Mouse (Mus musculus) neural tube, embryonic 14.5 days (tissue): ENCODE data around the gene Capn11. TPM values are rescaled to one million over a fixed set of nuclear protein-coding genes. Genes with fewer than 3 reads are reported as not detected.

Experiments used
- ATAC-seq: fragments of 200-750 bp; cut with Nextera tagmentation; 2 replicates; pipeline ENCODE4 v1.8.0; 2017; ENCODE audit warnings: low read depth, mild to moderate bottlenecking, moderate TSS enrichment, moderate library complexity
- H3K27ac ChIP-seq: fragments of 300-500 bp; sonication (generic); 2 replicates; pipeline ENCODE4 v1.5.1; 2014; ENCODE audit warnings: low read depth, mild to moderate bottlenecking, control low read depth, low read length, moderate library complexity, mixed read lengths
- H3K27me3 ChIP-seq: fragments of 300-500 bp; sonication (generic); 2 replicates; pipeline ENCODE4 v1.6.1; 2014; ENCODE audit warnings: low read length; ENCODE audit not compliant: control insufficient read depth, insufficient read depth
- H3K36me3 ChIP-seq: fragments of 300-500 bp; sonication (generic); 2 replicates; pipeline ENCODE4 v1.6.1; 2014; ENCODE audit warnings: low read length, mixed read lengths; ENCODE audit not compliant: control insufficient read depth, insufficient read depth
- H3K4me1 ChIP-seq: fragments of 300-500 bp; sonication (generic); 2 replicates; pipeline ENCODE4 v1.6.1; 2014; ENCODE audit warnings: low read length; ENCODE audit not compliant: control insufficient read depth, insufficient read depth
- H3K4me2 ChIP-seq: fragments of 300-500 bp; sonication (generic); 2 replicates; pipeline ENCODE4 v1.6.1; 2014; ENCODE audit warnings: mild to moderate bottlenecking, low read depth, low read length, control low read depth
- H3K4me3 ChIP-seq: fragments of 300-500 bp; sonication (generic); 2 replicates; pipeline ENCODE4 v1.5.1; 2014; ENCODE audit warnings: low read depth, low read length, control low read depth, mixed read lengths
- H3K9ac ChIP-seq: fragments of 300-500 bp; sonication (generic); replicated peaks from 2 replicates; pipeline ENCODE4 v1.6.1; 2014; ENCODE audit warnings: low read depth, mild to moderate bottlenecking, control low read depth, low read length, mixed read lengths
- H3K9me3 ChIP-seq: fragments of 300-500 bp; sonication (generic); 2 replicates; pipeline ENCODE4 v1.6.1; 2016; ENCODE audit warnings: low read length; ENCODE audit not compliant: control insufficient read depth
- WGBS: fragments of 180-500 bp; shearing (Covaris S2); extraction: QIAGEN DNeasy Blood & Tissue Kit; methylation state at CpG from one replicate; pipeline ENCODE4 v1.1.7; 2014; 5-methylcytosine and 5-hydroxymethylcytosine counted together
- polyA plus RNA-seq: library from polyadenylated mRNA; unstranded; fragments of >200 nt; fragmentation: Nextera tagmentation; extraction: Ambion mirVana; gene quantifications from 2 replicates; pipeline ENCODE4 v1.2.1, GENCODE M21; 2014

The Capn11 gene
- polyA plus RNA-seq, 1 experiment from 2014 or later: not detected

- H3K4me2 ChIP-seq: no peak overlapping the region
- H3K27ac ChIP-seq: no peak overlapping the region
- no peak for ATAC-seq
- H3K27me3 ChIP-seq: no peaks in the 10 kb centered on the region
- WGBS: 88% methylated on average over 8 of the region's 8 CpGs
- H3K4me3 ChIP-seq: no peak overlapping the region
- H3K4me1 ChIP-seq: no peaks in the 10 kb centered on the region
- no peaks in the 10 kb centered on the region for H3K36me3 ChIP-seq
- H3K9ac ChIP-seq: no peak overlapping the region
- no peaks in the 10 kb centered on the region for H3K9me3 ChIP-seq
Observed at GRCm38 (mm10) chr17:45612008-45612407, 47.1 kb downstream of the Capn11 start.

DNA sequence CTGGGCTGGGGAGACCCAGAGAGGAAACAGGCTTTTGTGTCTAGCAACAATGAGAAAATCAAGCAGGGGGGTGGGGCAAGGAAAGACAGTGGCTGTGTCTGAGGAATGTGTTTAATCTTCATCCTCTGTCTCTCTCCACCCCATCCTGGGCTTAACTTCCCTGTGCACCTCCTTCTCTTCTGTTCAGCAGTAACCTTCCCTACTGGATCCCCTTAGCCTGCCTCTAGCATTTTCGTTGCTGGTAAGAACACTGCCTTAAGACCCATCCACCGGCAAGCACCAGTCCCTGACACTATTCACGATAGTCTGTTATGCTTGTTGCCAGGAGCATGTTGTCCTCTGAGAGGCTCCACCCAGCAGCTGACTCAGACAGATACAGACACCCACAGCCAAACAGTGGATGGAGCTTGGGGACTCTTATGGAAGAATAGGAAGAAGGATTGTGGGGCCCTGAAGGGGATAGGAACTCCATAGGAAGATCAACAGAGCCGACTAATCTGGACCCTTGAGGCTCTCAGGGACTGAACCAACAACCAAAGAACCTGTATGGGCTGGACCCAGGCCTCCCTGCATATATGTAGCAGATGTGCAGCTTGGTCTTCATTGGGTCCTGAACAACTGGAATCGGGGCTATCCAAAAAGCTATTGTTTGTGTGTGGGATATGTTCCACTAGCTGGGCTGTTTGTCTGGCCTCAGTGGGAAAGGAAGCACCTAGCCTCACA is 48.8 kb downstream of the Capn11 start:
- Histone ChIP-seq H3K4me2 (no peak overlapping the region), H3K4me1 (no peaks in the 10 kb centered on the region), H3K27ac (no peak overlapping the region), H3K9me3 (no peaks in the 10 kb centered on the region), H3K9ac (no peak overlapping the region), H3K4me3 (no peak overlapping the region), H3K36me3 (no peaks in the 10 kb centered on the region), H3K27me3 (no peaks in the 10 kb centered on the region)
- ATAC-seq: no peak
- WGBS: 49% methylated on average over 5 of the region's 5 CpGs

GRCm38 (mm10) chr17:45608396-45608795 is 50.7 kb downstream of the Capn11 start:
- Histone ChIP-seq H3K27ac (no peak overlapping the region), H3K9ac (no peak overlapping the region)
- 93% methylated on average over 4 of the region's 4 CpGs for WGBS

DNA sequence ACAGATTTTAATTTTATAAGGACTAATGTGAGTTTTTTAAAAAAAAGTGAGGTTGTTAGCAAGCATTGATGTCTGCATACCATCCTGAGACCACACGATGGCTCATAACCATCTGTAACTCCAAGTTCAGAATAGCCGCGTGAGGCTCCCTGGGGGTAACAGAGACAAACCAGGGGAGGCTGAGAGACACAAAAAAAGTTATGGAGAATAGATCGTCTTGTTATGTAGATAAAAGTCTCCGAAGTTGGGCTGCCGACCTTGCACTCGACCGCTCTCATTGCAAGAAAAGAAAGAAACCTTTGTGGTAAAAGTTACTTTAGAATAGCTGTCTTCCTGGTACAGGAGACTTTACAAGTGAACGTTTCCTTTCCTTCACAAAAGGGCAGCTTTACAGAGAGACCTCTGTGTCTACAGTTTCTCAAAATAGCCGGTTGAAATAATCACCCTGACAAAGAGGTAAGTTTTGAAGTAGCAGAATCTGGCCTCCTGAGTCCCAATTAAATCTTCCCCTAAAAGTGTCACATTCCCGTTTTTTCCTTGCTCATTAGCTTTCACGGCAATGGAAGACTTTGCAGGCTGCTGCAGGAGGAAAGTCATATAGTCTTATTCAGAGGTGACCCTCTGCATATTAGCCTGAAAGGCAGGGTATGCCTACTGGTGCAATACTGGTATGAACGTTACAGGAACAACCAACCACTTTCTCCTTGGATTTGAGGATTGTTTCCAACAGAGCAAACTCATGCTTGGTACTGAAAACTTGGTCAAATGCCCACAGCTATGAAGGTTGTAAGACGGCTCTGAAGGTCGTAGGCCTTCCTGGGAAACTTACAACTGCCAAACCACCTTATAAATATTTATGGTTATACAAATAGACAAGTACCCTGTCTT is 51.9 kb downstream of the Capn11 start:
- no peak for ATAC-seq
- H3K9me3 ChIP-seq: no peaks in the 10 kb centered on the region
- H3K4me2 ChIP-seq: no peak overlapping the region
- H3K9ac ChIP-seq: no peak overlapping the region
- no peak overlapping the region for H3K4me3 ChIP-seq
- WGBS: 77% methylated on average over 15 of the region's 15 CpGs
- H3K36me3 ChIP-seq: no peaks in the 10 kb centered on the region
- H3K4me1 ChIP-seq: no peaks in the 10 kb centered on the region
- no peak overlapping the region for H3K27ac ChIP-seq
- no peaks in the 10 kb centered on the region for H3K27me3 ChIP-seq

More at GRCm38 (mm10) chr17:45608396-45608795, 50.7 kb downstream of the Capn11 start:
- Histone ChIP-seq H3K4me2 (no peak overlapping the region), H3K4me1 (no peaks in the 10 kb centered on the region), H3K9me3 (no peaks in the 10 kb centered on the region), H3K27me3 (no peaks in the 10 kb centered on the region), H3K36me3 (no peaks in the 10 kb centered on the region), H3K4me3 (no peak overlapping the region)
- ATAC-seq: no peak

DNA sequence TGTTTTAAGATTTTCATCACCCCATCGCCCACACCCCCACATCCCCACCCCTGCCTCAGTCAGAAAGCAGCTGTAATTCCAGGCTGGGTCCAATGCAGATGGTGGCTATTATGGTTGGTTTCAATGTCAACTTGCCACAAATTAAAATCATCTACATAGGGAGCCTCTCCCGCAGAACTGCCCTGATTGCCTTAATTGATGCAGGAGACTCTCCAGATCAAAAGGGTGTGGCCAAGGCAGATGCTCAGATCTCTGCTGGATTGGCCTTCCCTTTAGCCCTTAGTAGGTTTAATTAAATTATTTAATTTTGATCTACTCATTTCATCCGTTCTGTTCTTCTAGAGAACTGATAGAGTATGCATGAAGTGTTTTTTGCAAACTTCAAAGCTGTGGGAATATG is 56.1 kb downstream of the Capn11 start:
- peaks cover 6% of the 10 kb centered on the region; the same call in 1 of the 2 replicates for H3K27me3 ChIP-seq
- H3K27ac ChIP-seq: no peak overlapping the region
- no peak overlapping the region for H3K4me3 ChIP-seq
- H3K4me1 ChIP-seq: peaks cover 5% of the 10 kb centered on the region
- ATAC-seq: no peak
- no peak overlapping the region for H3K9ac ChIP-seq
- no peak overlapping the region for H3K4me2 ChIP-seq
- WGBS: 78% methylated on average over 3 of the region's 3 CpGs
- no peaks in the 10 kb centered on the region for H3K9me3 ChIP-seq
- H3K36me3 ChIP-seq: no peaks in the 10 kb centered on the region

GRCm38 (mm10) chr17:45601877-45602304 is 57.2 kb downstream of the Capn11 start, which contains the start of gene Mymx:
Mymx (minus strand) TSS chr17:45602102.
- ATAC-seq: no peak
- no peak within 1 kb of the TSS for H3K27ac ChIP-seq
- peaks cover 6% of the 10 kb centered on the region; the same call in 1 of the 2 replicates for H3K27me3 ChIP-seq
- no peak within 1 kb of the TSS for H3K4me3 ChIP-seq
- H3K9me3 ChIP-seq: no peaks in the 10 kb centered on the region
- no peaks in the 10 kb centered on the region for H3K36me3 ChIP-seq
- no peak within 1 kb of the TSS for H3K9ac ChIP-seq
- H3K4me1 ChIP-seq: peaks cover 8% of the 10 kb centered on the region
- no peak within 1 kb of the TSS for H3K4me2 ChIP-seq
- WGBS: 32% methylated on average over 6 of the region's 6 CpGs

GRCm38 (mm10) chr17:45601325-45601724 is 57.8 kb downstream of the Capn11 start:
- Histone ChIP-seq H3K4me3 (no peak overlapping the region), H3K4me1 (peaks cover 12% of the 10 kb centered on the region), H3K27me3 (peaks cover 6% of the 10 kb centered on the region; the same call in 1 of the 2 replicates), H3K27ac (no peak overlapping the region), H3K36me3 (no peaks in the 10 kb centered on the region), H3K9me3 (no peaks in the 10 kb centered on the region), H3K4me2 (no peak overlapping the region), H3K9ac (no peak overlapping the region)
- ATAC-seq: no peak
- WGBS: 13% methylated on average over 22 of the region's 22 CpGs

DNA sequence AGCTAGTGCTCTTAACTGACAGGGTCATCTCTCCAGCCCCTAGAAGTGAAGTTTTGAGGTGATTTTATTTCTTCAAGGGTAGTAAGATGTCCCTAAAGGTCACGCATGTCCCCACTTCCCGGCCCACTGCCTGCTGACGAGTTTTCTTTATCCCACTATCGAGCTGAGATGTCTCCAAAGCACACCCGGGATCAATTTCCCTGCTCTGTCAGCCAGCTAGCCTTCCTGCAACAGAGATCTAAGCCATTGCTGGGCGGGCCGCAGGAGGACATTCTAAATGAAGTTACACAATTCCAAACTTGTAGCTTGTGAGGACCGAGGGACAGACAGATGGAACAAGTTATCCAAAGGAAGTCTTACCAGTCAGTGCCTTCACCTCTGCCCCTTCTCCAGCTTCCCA is 58.9 kb downstream of the Capn11 start:
- Histone ChIP-seq H3K27me3 (peaks cover 6% of the 10 kb centered on the region; the same call in 1 of the 2 replicates), H3K4me3 (no peak overlapping the region), H3K4me1 (peaks cover 19% of the 10 kb centered on the region), H3K9ac (no peak overlapping the region), H3K4me2 (no peak overlapping the region), H3K9me3 (no peaks in the 10 kb centered on the region), H3K36me3 (no peaks in the 10 kb centered on the region), H3K27ac (no peak overlapping the region)
- no peak for ATAC-seq
- WGBS: 73% methylated on average over 8 of the region's 8 CpGs
